Mouse (Mus musculus) neural tube, embryonic 12.5 days (tissue): Measurements from ENCODE around the gene Fam209. TPM values are rescaled to one million over a fixed set of nuclear protein-coding genes. Genes with fewer than 3 reads are reported as not detected.

Source experiments
- ATAC-seq: fragments of 200-750 bp; cut with Nextera tagmentation; 2 replicates; pipeline ENCODE4 v1.8.0; 2017; ENCODE audit warnings: low read depth, mild to moderate bottlenecking, moderate TSS enrichment, moderate library complexity; ENCODE audit not compliant: low FRiP score
- H3K27ac ChIP-seq: fragments of 300-500 bp; sonication (generic); 2 replicates; pipeline ENCODE4 v1.5.1; 2016
- H3K27me3 ChIP-seq: fragments of 300-500 bp; sonication (generic); replicated peaks from 2 replicates; pipeline ENCODE4 v1.6.1; 2016; ENCODE audit warnings: mild to moderate bottlenecking
- H3K36me3 ChIP-seq: fragments of 300-500 bp; sonication (generic); 2 replicates; pipeline ENCODE4 v1.6.1; 2016; ENCODE audit warnings: mild to moderate bottlenecking
- H3K4me1 ChIP-seq: fragments of 300-500 bp; sonication (generic); 2 replicates; pipeline ENCODE4 v1.6.1; 2016
- H3K4me2 ChIP-seq: fragments of 300-500 bp; sonication (generic); replicated peaks from 2 replicates; pipeline ENCODE4 v1.6.1; 2016; ENCODE audit warnings: mild to moderate bottlenecking
- H3K4me3 ChIP-seq: fragments of 300-500 bp; sonication (generic); 2 replicates; pipeline ENCODE4 v1.5.1; 2016
- H3K9ac ChIP-seq: fragments of 300-500 bp; sonication (generic); 2 replicates; pipeline ENCODE4 v1.6.1; 2016; ENCODE audit warnings: mild to moderate bottlenecking
- H3K9me3 ChIP-seq: fragments of 300-500 bp; sonication (generic); 2 replicates; pipeline ENCODE4 v1.6.1; 2016; ENCODE audit warnings: mild to moderate bottlenecking
- WGBS: fragments of 180-500 bp; shearing (Covaris S2); methylation state at CpG from one replicate; pipeline ENCODE4 v1.1.7; 2016; 5-methylcytosine and 5-hydroxymethylcytosine counted together
- polyA plus RNA-seq: library from polyadenylated mRNA; unstranded; fragments of >200 nt; fragmentation: Nextera tagmentation; extraction: Ambion mirVana; gene quantifications from 2 replicates; pipeline ENCODE4 v1.2.1, GENCODE M21; 2016

The Fam209 gene
- polyA plus RNA-seq, 1 experiment from 2014 or later, result not detected

DNA sequence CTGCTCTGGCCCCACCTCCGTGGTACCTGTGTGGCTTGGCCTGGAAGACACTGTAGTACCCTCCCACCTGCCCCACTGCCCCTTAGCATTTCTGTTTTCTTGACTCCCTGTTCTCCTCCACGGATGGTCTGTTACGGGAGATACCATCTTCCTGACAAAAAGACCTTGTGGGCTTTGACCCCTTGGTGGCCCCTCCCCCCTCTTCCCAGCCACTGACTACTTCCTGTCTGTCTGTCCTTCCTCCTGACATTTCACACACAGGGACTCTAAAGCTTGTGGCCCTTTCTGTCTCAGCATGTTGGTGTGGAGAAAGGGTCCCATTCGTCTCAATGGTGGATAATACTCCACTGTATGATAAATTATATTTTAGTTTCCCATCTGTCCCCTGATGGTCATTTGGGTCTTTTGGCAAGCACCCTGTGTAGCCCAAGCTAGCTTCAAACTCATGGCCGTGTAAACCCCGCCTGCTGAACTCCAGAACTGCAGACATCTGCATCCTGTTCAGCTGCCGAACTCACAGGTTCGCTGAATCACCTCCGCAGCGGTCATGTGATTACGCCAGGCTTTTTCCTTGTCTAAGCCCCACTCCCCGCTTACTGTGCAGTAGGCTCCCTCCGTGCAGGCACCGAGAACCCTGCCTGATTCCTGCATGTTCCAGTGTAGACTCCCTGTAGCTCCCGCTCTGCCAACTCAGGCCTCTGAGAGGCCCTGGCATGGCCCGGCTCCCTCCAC is 9.5 kb downstream of the Fam209 start:
- Histone ChIP-seq H3K9ac (no peak overlapping the region), H3K36me3 (no peaks in the 10 kb centered on the region), H3K27ac (no peak overlapping the region), H3K4me3 (no peak overlapping the region), H3K27me3 (no peaks in the 10 kb centered on the region), H3K4me1 (no peaks in the 10 kb centered on the region), H3K9me3 (no peaks in the 10 kb centered on the region), H3K4me2 (no peak overlapping the region)
- no peak for ATAC-seq
- 89% methylated on average over 16 of the region's 16 CpGs for WGBS

DNA sequence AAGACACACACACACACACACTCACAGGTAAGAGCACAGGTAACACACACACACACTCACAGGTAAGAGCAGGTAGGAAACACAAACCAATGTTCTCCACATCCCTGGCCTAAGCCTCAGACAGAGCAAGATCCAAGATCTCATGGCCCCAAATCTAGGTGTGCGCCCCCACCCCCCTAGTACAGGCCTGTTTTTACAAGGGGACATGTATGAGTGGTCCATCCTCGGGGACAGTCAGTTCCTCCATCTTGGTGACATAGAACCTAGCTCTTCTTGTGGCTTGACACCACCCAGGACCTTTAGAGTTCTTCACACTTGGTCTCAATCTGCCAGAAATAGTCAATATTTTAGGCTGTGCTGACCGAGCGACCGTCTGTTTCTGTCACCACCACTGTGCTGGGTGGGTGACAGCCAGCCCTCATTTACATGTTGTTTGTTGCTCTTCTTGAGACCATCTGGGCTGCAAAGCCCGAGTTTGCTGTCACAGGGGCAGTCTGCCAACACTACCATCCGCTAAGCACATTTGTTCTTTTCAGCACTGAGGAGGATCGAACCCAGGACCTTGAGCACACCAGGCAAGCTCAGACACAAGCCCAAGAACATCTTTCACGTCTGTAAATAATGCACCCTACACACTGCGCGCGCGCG is 11.6 kb downstream of the Fam209 start:
- Histone ChIP-seq H3K4me3 (no peak overlapping the region), H3K9me3 (no peaks in the 10 kb centered on the region), H3K27me3 (no peaks in the 10 kb centered on the region), H3K36me3 (no peaks in the 10 kb centered on the region), H3K4me2 (no peak overlapping the region), H3K4me1 (no peaks in the 10 kb centered on the region), H3K27ac (no peak overlapping the region), H3K9ac (no peak overlapping the region)
- ATAC-seq, result no peak
- WGBS, result 85% methylated on average over 14 of the region's 14 CpGs

DNA sequence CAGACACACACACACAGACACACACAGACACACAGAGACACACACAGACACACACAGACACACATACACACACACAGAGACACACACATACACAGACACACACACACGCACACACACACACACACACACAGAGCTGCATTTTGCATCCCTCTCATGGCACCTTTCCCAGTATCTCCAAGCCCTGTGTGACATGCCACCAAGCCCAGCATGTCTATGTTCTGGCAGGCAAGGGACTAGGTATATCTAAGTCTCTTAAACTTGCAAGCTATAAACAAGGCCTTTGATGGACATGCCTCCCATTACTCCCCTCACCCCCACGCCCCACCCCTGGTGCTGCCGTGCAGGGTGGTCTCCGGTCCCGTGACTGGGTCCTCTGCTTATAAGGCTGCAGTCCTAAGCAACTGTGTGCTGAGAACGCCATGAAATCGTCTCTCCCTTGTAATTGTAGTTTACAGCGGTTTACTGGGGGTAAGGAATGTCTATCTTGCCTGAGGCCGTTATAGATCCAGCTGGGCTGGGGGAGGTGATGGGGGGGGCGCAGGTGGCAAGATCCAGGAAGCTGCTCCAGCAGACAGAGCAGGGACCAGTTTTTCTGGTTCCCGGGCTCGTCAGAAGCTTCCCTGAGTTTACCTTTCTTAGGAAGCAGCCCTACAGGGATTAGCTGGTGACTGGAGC is 12.5 kb downstream of the Fam209 start:
- no peak overlapping the region for H3K27ac ChIP-seq
- no peak overlapping the region for H3K9ac ChIP-seq
- no peak for ATAC-seq
- no peak overlapping the region for H3K4me2 ChIP-seq
- H3K4me1 ChIP-seq, result no peaks in the 10 kb centered on the region
- no peaks in the 10 kb centered on the region for H3K27me3 ChIP-seq
- no peaks in the 10 kb centered on the region for H3K9me3 ChIP-seq
- no peaks in the 10 kb centered on the region for H3K36me3 ChIP-seq
- H3K4me3 ChIP-seq, result no peak overlapping the region
- WGBS, result 33% methylated on average over 12 of the region's 12 CpGs

DNA sequence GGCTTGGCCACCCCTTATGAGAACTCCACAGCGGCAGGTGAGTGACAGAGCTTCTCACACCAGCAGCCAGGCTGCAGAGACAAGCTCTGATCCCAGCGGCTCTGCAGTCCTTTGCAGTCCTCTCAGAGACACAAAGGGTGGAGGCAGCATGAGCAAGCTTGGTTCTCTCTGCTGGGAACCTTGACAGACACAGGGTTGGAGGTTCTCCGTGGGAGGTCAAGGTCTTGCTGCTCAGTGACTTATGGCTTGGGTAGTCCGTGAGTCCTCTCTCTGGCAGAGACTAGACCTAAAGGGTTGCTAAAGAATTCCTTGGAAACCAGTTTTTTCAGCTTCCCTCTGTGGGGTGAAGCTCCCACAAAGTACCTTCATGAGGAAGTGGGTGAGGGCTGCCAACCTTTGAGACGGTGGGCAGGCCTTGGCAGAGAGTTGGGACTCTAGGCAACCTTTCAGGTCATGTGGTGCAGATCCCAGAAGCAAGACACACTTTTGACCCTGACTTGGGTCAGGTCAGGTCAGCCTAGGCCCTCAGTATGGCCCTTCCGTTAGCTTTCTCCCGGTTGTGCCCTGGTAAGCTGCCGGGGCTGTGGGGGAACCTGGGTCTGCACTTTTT is 24.5 kb downstream of the Fam209 start:
- H3K4me2 ChIP-seq, result no peak overlapping the region
- no peak overlapping the region for H3K4me3 ChIP-seq
- H3K36me3 ChIP-seq, result no peaks in the 10 kb centered on the region
- ATAC-seq, result no peak
- H3K27ac ChIP-seq, result no peak overlapping the region
- no peaks in the 10 kb centered on the region for H3K4me1 ChIP-seq
- no peaks in the 10 kb centered on the region for H3K9me3 ChIP-seq
- no peaks in the 10 kb centered on the region for H3K27me3 ChIP-seq
- 77% methylated on average over 8 of the region's 8 CpGs for WGBS
- H3K9ac ChIP-seq, result no peak overlapping the region

DNA sequence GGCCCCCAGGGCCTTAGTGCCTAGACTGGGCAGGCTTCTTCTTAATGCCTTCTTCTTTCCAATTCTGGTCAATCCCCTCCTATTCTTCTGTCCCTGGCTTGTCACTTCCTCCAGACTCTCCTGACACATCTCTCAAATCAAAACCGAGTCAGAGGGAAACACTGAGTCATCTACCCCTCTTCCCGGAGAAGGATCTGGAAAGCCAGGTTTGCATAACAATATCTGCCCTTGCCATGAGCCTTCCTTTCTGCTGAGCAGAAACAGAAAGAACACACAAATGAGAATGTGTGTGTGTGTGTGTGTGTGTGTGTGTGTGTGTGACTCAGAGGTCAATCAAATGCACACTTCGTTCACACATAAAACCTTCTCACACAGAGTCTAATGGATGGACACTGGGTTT is 26.5 kb downstream of the Fam209 start:
- no peaks in the 10 kb centered on the region for H3K4me1 ChIP-seq
- H3K36me3 ChIP-seq, result no peaks in the 10 kb centered on the region
- WGBS, result 43% methylated on average over 3 of the region's 3 CpGs
- H3K9me3 ChIP-seq, result no peaks in the 10 kb centered on the region
- no peak overlapping the region for H3K27ac ChIP-seq
- H3K9ac ChIP-seq, result no peak overlapping the region
- H3K27me3 ChIP-seq, result no peaks in the 10 kb centered on the region
- no peak for ATAC-seq
- H3K4me3 ChIP-seq, result no peak overlapping the region
- H3K4me2 ChIP-seq, result no peak overlapping the region

DNA sequence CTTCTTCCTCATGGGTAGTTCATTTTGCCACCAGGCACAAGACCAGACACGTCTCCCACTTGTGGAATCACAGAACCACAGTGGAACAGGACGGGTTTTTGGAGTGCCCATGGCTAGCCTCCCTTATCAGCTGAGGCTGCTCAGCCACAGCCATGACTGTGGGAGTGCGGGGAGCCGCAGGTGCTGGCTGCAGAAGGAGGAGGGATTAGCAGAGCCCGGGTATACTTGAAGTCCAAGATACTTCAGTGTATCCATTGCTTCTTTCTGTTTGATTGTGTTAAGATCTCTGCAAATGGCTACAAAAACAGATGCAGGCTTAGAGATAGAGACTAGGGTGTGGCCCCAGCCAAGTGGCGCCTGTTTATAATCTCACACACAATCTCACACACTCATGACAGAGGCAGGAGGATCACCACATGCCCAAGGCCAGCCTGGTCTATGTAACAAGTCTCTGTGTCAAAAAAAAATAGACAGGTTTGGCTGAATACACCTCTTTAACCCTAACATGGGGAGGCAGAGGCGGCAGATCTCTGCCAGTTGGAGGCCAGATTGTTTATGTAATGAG is 28.5 kb downstream of the Fam209 start:
- no peak overlapping the region for H3K27ac ChIP-seq
- no peaks in the 10 kb centered on the region for H3K9me3 ChIP-seq
- no peak overlapping the region for H3K4me3 ChIP-seq
- no peaks in the 10 kb centered on the region for H3K4me1 ChIP-seq
- no peak overlapping the region for H3K4me2 ChIP-seq
- H3K27me3 ChIP-seq, result no peaks in the 10 kb centered on the region
- 65% methylated on average over 7 of the region's 7 CpGs for WGBS
- H3K36me3 ChIP-seq, result no peaks in the 10 kb centered on the region
- H3K9ac ChIP-seq, result no peak overlapping the region
- no peak for ATAC-seq

DNA sequence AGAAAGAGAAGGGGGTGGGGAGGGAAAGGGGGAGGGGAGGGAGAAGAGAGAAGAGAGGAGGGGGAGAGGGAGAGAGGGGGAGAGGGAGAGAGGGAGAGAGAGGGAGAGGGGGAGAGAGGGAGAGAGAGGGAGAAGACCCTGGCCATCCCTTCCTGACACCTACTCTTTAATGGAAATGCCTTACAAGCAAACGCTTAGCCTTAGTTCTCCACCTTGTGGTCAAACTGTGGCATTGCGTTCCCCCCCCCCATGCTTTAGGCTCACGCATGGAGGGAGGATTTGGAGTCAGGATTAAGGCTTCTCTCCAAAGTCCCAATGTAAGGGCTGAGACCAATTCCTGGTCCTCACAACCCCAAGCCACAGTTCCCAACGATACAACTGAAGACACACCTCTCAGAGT is 29.0 kb downstream of the Fam209 start:
- no peak for ATAC-seq
- 4% methylated on average over 4 of the region's 4 CpGs for WGBS
- Histone ChIP-seq H3K4me3 (no peak overlapping the region), H3K4me2 (no peak overlapping the region), H3K9me3 (no peaks in the 10 kb centered on the region), H3K9ac (no peak overlapping the region), H3K27ac (no peak overlapping the region), H3K27me3 (no peaks in the 10 kb centered on the region), H3K4me1 (no peaks in the 10 kb centered on the region), H3K36me3 (no peaks in the 10 kb centered on the region)

DNA sequence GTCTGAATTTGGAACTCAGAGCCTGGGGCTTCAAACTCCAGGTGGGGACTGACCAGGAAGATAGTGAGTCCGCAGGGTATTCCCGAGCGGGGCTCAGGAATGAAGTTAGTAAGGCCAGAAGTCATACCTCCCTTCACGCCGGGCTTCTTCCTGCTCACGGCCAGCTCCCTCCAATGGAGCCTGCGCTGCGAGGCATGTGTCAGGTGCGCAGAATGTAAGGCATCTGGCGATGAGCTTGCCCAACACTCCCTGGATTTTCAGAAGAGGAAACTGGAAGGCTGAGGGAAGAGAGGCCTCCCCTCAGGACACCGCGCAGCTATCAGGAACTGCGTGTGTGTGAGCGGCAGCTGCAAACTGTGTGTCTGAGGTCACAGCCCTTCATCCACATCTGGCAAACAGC is 29.8 kb downstream of the Fam209 start:
- H3K36me3 ChIP-seq, result no peaks in the 10 kb centered on the region
- H3K4me1 ChIP-seq, result no peaks in the 10 kb centered on the region
- no peak overlapping the region for H3K9ac ChIP-seq
- WGBS, result 69% methylated on average over 14 of the region's 14 CpGs
- no peak for ATAC-seq
- H3K27ac ChIP-seq, result no peak overlapping the region
- H3K4me2 ChIP-seq, result no peak overlapping the region
- H3K9me3 ChIP-seq, result no peaks in the 10 kb centered on the region
- no peak overlapping the region for H3K4me3 ChIP-seq
- no peaks in the 10 kb centered on the region for H3K27me3 ChIP-seq

DNA sequence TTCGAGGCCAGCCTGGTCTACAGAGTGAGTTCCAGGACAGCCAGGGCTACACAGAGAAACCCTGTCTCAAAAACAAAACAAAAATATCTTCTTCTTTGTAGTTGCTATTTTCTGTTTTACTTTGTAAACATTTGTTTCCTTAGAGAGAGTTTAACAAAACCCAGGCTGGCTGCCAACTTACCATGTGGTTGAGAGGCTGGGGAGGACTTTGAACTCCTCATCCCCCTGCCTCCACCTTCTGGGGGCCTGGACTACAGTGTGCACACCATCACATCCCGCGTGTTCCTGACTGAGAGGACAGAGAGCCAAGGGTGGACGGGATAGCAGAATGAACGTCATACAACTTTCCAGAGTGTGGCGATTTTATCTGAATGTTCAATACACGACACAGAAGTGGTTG is 33.8 kb downstream of the Fam209 start:
- Histone ChIP-seq H3K27ac (no peak overlapping the region), H3K4me1 (no peaks in the 10 kb centered on the region), H3K4me2 (no peak overlapping the region), H3K9ac (no peak overlapping the region), H3K4me3 (no peak overlapping the region), H3K9me3 (no peaks in the 10 kb centered on the region), H3K27me3 (no peaks in the 10 kb centered on the region), H3K36me3 (no peaks in the 10 kb centered on the region)
- WGBS, result 90% methylated on average over 7 of the region's 7 CpGs
- no peak for ATAC-seq

DNA sequence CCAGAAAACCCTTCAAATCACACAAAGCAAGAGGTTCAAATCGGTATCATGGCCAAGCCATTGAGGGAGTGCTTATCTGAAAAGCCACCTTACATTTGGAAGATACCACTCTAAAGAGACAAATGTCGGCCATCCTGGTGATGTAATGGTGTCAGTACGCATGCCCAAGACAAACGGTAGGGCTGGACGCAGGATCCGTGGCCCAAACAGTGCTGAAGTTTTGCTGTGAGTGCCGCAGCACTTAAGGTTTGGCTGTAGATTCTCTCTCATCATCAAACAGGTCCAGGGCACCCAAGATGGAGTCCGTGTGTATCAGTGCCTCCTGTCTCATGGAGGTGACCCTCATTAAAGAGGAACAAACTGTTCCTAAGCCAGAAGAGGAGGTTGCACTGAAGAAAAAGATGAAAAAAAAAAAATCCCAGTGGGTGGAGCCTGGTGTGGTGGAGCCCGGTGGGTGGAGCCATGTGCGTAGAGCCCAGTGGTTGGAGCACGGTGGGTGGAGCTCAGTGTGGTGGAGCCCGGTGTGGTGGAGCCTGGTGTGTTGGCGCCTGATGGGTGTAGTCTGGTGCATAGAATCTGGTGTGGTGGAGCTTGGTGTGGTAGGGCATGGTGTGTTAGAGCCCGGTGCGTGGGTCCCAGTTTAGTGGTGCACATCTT is 37.9 kb downstream of the Fam209 start:
- ATAC-seq, result no peak
- Histone ChIP-seq H3K36me3 (no peaks in the 10 kb centered on the region), H3K9me3 (no peaks in the 10 kb centered on the region), H3K4me1 (no peaks in the 10 kb centered on the region), H3K27me3 (no peaks in the 10 kb centered on the region), H3K9ac (no peak overlapping the region), H3K4me2 (no peak overlapping the region), H3K27ac (no peak overlapping the region), H3K4me3 (no peak overlapping the region)
- WGBS, result 90% methylated on average over 15 of the region's 15 CpGs

DNA sequence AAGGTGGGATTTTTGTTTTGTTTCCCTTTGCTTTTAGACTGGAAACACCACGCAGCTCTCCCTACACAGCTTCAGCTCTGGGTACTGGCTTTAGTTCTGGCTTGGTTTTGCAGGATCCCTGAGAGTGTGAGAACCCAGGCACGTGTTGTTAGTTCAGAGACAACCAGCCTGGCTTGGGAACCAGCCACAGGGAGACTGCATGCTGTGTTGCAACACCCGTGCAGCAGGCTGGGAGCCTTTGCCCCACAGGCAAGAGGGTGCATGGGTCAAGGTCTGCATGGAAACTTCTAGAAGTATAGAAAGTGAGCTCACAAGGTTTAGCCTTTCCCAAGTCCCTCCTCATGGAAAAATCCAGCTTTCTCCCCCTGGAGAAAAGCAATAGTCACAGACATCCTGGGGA is 38.6 kb downstream of the Fam209 start:
- H3K9me3 ChIP-seq, result no peaks in the 10 kb centered on the region
- ATAC-seq, result no peak
- no peaks in the 10 kb centered on the region for H3K27me3 ChIP-seq
- no peak overlapping the region for H3K9ac ChIP-seq
- H3K4me1 ChIP-seq, result no peaks in the 10 kb centered on the region
- H3K27ac ChIP-seq, result no peak overlapping the region
- H3K4me3 ChIP-seq, result no peak overlapping the region
- no peak overlapping the region for H3K4me2 ChIP-seq
- H3K36me3 ChIP-seq, result no peaks in the 10 kb centered on the region
- WGBS, result 66% methylated on average over 3 of the region's 3 CpGs
